Mouse (Mus musculus) cortical plate, adult 2 months (tissue): Measurements from ENCODE around the gene Proca1. TPM values are rescaled to one million over a fixed set of nuclear protein-coding genes. Genes with fewer than 3 reads are reported as not detected.
"Not testable (repeated sequence)": the region's sequence is repeated elsewhere in the genome, so short reads cannot be mapped to it uniquely, and the experiment has no call there.

Source experiments
- H3K27ac ChIP-seq: fragments of 200-500 bp; 2 replicates; pipeline ENCODE4 v1.5.1; 2012; ENCODE audit warnings: low read length, control low read depth, inconsistent platforms; ENCODE audit not compliant: insufficient read depth
- H3K4me1 ChIP-seq: fragments of 200-500 bp; 2 replicates; pipeline ENCODE4 v1.6.1; 2011; ENCODE audit warnings: low read length; ENCODE audit not compliant: control insufficient read depth, insufficient read depth
- H3K4me3 ChIP-seq: fragments of 200-500 bp; 2 replicates; pipeline ENCODE4 v1.5.1; 2011; ENCODE audit warnings: mild to moderate bottlenecking, low read length, control low read depth; ENCODE audit not compliant: insufficient read depth
- CTCF ChIP-seq: fragments of 200-500 bp; IDR thresholded peaks from 2 replicates; pipeline ENCODE4 v1.5.1; 2011; ENCODE audit warnings: mild to moderate bottlenecking, control low read depth, low read length; ENCODE audit not compliant: insufficient read depth; ENCODE audit errors: extremely low read depth
- POLR2A ChIP-seq: fragments of 200-500 bp; IDR thresholded peaks from 2 replicates; pipeline ENCODE4 v1.6.1; 2011; ENCODE audit warnings: mild to moderate bottlenecking, low read length, control low read depth; ENCODE audit not compliant: insufficient read depth; ENCODE audit errors: extremely low read depth
- polyA plus RNA-seq: library from polyadenylated mRNA; depleted of rRNA; stranded (reverse); fragments of >200 nt; gene quantifications from 2 replicates; pipeline ENCODE4 v1.2.3, GENCODE M21; 2012

Proca1 gene
- polyA plus RNA-seq, 1 experiment, result 6.2 TPM

DNA sequence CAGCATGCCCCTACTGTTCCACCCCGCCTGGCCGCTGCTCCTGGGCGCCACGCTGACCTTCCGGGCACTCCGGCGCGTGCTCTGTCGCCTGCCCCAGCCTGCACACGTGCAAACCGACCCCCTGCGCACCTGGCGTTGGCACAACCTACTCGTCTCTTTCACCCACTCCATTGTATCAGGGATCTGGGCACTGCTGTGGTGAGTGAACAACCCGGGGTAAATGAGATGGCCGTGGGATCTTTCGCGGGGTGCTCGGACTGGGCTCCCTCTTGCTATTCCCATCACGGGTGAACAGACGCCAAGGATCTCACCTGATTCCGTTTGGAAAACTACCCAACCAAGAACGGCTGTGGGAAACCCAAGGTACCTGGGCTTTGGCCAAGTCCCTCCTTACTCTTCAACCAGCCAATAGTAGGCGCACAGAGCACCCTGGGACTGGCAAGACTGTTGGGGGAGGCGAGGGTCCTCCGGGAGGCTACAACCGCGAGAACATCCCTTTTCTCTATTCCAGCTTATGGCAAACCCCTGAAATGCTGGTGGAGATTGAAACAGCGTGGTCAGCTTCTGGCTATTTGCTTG lies 14.2 kb upstream of the Proca1 start:
- peak overlapping the region; percentile 26 for H3K4me3 ChIP-seq
- TF ChIP-seq POLR2A (0 out of 2 replicates have a peak, but pooled peaks have one; percentile 19), CTCF (no peak)
- peak overlapping the region; percentile 66 for H3K27ac ChIP-seq
- H3K4me1 ChIP-seq, result 0 out of 2 replicates have a peak, but pooled peaks cover 2% of the 10 kb centered on the region

DNA sequence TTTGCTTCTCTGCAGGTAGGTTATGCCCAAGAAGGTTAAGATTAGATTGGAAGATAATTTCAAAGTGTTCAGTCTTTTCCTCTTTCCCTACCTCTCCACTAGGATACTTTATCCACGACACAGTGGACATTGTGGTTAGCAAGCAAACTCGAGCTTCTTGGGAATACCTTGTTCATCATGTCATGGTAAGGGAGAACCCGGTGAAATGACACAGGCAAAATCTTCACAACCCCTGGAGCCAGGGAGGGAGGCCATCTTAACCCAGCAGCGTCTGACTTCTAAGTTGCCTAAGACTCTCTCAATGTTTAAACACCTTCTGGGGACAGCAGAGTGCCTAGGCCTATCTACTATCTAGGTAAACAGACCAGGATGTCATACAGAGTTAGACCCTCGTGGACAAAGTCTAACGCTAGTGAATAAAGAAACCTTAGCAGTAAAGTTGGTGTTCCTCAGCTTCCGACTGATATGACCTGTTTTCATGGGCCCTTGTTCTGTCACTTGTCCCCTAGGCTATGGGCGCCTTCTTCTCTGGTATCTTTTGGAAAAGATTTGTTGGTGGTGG lies 13.7 kb upstream of the Proca1 start:
- Histone ChIP-seq H3K4me1 (0 out of 2 replicates have a peak, but pooled peaks cover 2% of the 10 kb centered on the region), H3K4me3 (peak overlapping the region; percentile 26; the same call in 1 of the 2 replicates)

DNA sequence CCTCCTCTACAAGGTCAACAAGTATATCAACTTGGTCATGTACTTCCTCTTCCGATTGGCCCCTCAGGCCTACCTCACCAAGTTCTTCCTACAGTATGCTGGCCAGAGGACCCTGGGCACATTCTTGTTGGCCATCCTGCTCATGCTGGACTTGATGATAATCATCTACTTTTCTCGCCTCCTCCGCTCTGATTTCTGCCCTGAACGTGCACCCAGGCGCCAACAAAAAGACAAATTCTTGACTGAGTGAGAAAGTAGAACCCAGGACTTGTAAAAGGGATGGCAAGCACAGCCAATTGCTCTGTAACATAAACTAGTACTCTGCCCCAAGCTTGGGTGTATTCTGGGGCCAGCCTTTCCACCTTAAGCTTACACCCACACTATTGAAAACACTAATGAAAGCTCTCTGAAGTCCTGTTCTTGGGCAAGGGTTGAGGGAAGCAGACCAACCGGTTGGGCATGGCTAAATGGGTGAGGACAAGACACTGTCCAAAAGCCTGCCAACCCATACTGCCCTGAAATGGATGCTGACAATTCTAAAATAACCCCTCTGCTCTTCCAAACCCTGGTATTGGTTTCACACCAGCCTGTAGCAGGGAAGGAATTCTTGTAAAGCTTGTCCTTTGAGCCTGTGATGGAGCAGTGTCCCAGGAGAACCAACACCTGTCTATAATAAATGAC lies 13.0 kb upstream of the Proca1 start:
- Histone ChIP-seq H3K4me3 (no peak overlapping the region), H3K4me1 (0 out of 2 replicates have a peak, but pooled peaks cover 2% of the 10 kb centered on the region), H3K27ac (no peak overlapping the region)
- TF ChIP-seq CTCF (no peak), POLR2A (no peak)

More for the DNA sequence above, 13.7 kb upstream of the Proca1 start:
- no peak for TF ChIP-seq CTCF
- TF ChIP-seq POLR2A, result no peak
- H3K27ac ChIP-seq, result no peak overlapping the region

DNA sequence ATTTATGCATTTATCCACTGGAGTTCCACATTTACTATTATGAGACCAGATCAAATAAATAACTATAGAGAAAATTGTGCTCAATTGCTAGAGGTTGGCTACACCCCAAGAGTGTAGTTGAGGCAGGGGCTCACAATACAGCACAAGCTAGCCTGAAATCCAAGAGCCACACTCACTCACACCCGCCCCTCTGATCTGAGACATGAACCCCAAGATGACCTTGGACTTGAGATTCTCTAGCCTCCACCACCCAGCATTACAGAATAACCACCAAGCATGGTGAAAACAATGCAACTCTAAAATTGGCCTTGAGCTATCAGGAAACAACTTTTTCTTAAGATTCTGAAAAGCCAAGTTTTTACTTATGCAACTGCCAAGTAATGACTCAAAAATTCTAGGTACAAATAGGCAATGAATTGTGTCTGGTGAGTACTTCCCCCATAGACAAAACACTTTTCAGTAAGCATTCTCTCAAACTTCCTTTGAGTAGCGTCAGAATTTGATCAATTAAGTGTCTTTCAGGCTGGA lies 11.3 kb upstream of the Proca1 start:
- Histone ChIP-seq H3K4me1 (0 out of 2 replicates have a peak, but pooled peaks cover 2% of the 10 kb centered on the region), H3K27ac (no peak overlapping the region), H3K4me3 (peak overlapping the region; percentile 55; the same call in 1 of the 2 replicates)
- no peak for TF ChIP-seq CTCF
- no peak for TF ChIP-seq POLR2A

DNA sequence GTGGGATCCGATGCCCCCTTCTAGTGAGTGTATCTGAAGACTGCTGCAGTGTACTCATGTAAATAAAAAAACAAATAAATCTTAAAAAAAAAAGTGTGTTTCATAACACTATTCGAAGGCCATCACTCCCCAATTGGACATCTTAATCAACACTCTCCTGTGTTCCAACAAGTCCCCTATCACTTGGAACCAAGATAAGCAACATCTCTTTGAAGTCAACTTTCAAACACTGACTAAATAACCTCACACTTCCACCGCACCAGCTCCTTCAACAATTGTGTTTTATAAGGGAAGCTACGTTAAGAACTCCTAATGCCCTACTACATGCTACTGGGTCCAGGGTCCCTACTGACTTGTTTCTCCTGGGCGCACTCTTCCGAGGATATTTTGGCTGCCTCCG lies 10.7 kb upstream of the Proca1 start:
- Histone ChIP-seq H3K4me1 (0 out of 2 replicates have a peak, but pooled peaks cover 2% of the 10 kb centered on the region), H3K27ac (no peak overlapping the region)

DNA sequence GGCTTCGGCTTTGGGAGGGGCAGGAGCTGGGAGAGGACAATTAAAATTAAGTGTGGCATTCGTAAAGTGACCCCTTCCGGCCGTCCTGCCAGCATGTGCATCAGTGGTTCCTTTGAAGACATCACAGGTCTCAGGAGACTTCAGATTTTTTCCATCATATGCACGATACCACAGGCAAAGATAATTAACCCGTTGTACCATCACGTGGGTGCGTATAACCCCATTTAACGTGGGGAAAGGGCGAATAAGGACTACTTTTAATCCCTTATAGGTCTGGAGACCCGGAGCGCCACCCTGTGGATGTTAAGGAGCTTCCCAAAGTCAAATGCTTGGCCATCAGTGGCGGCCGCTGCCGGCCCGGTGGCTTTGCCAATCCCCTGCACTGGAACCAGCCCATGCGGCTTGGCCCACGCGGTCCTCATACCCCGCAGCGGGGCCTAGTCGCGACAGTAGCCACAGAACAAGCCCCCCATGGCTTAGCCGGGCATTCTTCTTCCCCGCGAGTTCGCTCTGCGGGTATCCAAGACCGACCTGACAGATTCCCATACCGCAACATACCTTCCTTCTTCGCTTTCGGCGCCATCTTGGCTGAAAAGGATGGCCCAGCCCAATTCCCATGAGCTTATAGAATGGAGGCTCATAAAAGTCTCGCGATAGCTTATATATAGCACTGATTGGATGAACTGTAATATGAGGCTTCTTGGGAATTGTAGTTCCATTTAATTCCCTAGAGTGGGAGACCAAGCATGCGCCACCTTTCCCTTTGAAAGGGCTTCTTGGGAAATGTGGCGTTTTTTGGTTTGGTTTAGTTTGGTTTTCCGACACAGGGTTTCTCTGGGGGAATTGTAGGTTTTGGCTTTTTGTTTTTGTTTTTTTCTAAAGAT lies 10.0 kb upstream of the Proca1 start, which contains the start of gene Rpl23a:
Gene Rpl23a, minus strand, starts transcription at position 624 of the 884 bp plus-strand sequence.
- TF ChIP-seq POLR2A, result peak; percentile 99
- TF ChIP-seq CTCF, result 0 out of 2 replicates have a peak, but pooled peaks have one; percentile 8

More for the DNA sequence above, 10.7 kb upstream of the Proca1 start:
- TF ChIP-seq CTCF, result no peak
- no peak for TF ChIP-seq POLR2A
- peak overlapping the region; percentile 55 for H3K4me3 ChIP-seq

DNA sequence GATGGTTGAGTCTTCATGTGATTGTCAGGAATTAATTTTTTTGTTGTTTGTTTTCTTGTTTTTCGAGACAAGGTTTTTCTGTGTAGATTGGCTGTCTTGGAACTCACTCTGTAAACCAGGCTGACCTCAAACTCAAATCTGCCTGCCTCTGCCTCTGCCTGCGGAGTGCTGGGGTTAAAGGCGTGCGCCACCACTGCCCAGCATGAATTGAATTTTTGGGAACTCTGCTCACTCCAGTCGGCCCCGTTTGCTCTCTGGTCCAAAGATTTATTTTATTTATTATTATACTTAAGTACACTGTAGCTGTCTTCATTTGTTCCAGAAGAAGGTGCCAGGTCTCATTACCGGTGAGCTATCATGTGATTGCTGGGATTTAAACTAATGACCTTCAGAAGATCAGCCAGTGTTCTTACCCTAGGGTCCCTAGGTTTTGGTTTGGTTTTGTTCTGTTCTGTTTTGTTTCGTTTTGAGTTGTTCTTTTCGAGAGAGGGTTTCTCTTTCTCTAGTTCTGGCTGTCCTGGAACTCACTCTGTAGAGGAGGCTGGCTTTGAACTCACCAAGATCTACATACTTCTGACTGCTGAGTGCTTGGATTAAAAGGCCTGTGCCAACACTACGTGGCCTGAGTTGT lies 9.2 kb upstream of the Proca1 start:
- TF ChIP-seq POLR2A (no peak), CTCF (no peak)
- Histone ChIP-seq H3K27ac (no peak overlapping the region), H3K4me1 (no peaks in the 10 kb centered on the region)

More for the DNA sequence above, 10.0 kb upstream of the Proca1 start, which contains the start of gene Rpl23a:
- Histone ChIP-seq H3K27ac (peak within 1 kb of the TSS; percentile 57), H3K4me1 (no peaks in the 10 kb centered on the region), H3K4me3 (peak within 1 kb of the TSS; percentile 55)

DNA sequence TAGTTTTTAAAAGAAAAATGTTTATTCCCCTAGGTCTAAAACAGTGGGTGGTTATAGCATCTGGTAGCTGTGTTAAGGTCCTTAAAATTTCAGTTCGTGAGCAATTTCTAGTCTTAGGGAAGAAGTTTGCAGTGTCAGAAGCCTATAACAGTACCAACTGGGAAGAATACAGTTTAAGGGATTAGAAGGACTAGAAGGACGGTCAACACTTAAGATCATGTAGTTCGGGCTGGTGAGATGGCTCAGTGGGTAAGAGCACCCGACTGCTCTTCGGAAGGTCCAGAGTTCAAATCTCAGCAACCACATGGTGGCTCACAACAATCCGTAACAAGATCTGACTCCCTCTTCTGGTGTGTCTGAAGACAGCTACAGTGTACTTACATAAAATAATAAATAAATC lies 8.5 kb upstream of the Proca1 start:
- not testable (repeated sequence) for H3K4me3 ChIP-seq, H3K4me1 ChIP-seq, H3K27ac ChIP-seq

More for the DNA sequence above, 9.2 kb upstream of the Proca1 start:
- H3K4me3 ChIP-seq, result no peak overlapping the region; the same call in 1 of the 2 replicates
